Mouse (Mus musculus) stomach, postnatal 0 days (tissue): ENCODE measurements around the gene Zfp398.

Experiments used
- CTCF ChIP-seq: IDR thresholded peaks from 2 replicates; pipeline ENCODE4 v1.5.1; 2016; ENCODE audit warnings: antibody characterized with exemption, low read depth, mild to moderate bottlenecking, moderate library complexity
- EP300 ChIP-seq: optimal IDR thresholded peaks from 2 replicates; pipeline ENCODE3; 2016; ENCODE audit warnings: antibody characterized with exemption

DNA sequence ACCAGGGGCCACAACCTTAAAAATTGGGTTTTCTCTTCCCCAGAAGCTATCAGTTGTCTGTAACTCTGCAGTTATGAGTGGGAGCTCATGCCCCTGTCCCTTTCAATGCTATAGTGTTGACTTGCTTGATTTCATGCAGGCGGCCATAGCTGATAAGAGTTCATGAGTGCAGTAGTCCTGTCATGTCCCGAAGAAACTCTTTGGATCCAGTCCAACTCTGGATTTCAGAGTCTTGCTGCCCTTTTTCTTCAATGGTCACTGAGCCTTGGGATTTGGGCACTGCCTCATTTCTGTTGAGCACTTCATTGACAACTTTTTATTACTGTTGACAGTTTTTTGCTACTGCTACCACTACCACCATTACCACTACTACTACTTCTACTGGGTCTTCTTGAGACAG lies 2.2 kb downstream of the Zfp398 start:
- no peak for TF ChIP-seq EP300
- TF ChIP-seq CTCF, result no peak
